16 mouse cellular contexts compared by ENCODE assay signal in the genomic region with DNA sequence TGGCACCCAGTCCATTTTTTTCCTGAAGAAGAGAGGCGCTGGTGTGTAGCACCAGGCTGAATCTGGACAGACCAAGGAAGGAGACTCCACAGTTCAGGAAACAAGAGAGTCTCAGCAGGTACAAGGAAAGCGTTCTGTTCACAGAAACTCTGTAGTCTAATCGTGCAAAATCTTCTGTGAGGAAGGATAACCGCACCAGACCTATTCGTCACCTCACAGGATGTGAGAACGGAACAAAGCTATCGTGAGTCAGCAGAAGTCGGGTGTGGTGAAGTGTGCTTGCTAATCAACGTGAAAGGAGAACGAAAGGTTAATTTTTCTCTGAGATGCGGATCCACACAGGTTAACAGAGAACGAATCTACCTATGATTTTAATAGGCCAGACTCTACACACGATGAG. TPM values are rescaled to one million over a fixed set of nuclear protein-coding genes. Genes with fewer than 3 reads are reported as not detected.
DNase-seq lines count a peak whose midpoint lies in the region; ATAC-seq and TF ChIP-seq lines count a peak whose summit lies in the region.
"Had no signal": no experiment of that assay in that cellular context is flagged by ENCODE, and none has a peak within 500 bp of the region (broad histone marks: within the 10 kb centered on the region; RNA-seq: fewer than 3 reads in every experiment).

No protein-coding gene starts in this region.

- H3K36me3 ChIP-seq in liver, embryonic 14.5 days (replicated peaks; ENCODE audit: control insufficient read depth, insufficient read depth, low read depth), result no peaks in the 10 kb centered on the region
- no peaks in the 10 kb centered on the region for H3K36me3 ChIP-seq in intestine, embryonic 16.5 days (ENCODE audit: control insufficient read depth, insufficient read depth, low read length)
- H3K36me3 ChIP-seq: embryonic facial prominence, embryonic 12.5 days; hindbrain, embryonic 13.5 days; limb, embryonic 10.5 days had no signal

- H3K9me3 ChIP-seq in liver, embryonic 14.5 days (ENCODE audit: control insufficient read depth, low read length), result no peaks in the 10 kb centered on the region
- no peaks in the 10 kb centered on the region for H3K9me3 ChIP-seq in intestine, embryonic 16.5 days (ENCODE audit: control insufficient read depth, low read length)
- H3K9me3 ChIP-seq: embryonic facial prominence, embryonic 12.5 days; hindbrain, embryonic 13.5 days; limb, embryonic 10.5 days had no signal

- TF ChIP-seq CTCF in liver, embryonic 14.5 days (IDR thresholded peaks at IDR 0.05; ENCODE audit: low read depth), result no peak

- H3K4me1 ChIP-seq in liver, embryonic 14.5 days (replicated peaks; ENCODE audit: control insufficient read depth in 2 of 2, insufficient read depth in 2 of 2, low read length in 1 of 2), result peaks cover 0 to 2% of the 10 kb centered on the region in 2 experiments; a peak in 1 of 4 replicates
- no peaks in the 10 kb centered on the region; the same call in 1 of the 2 replicates for H3K4me1 ChIP-seq in intestine, embryonic 16.5 days (ENCODE audit: control insufficient read depth, insufficient read depth, low read length)
- H3K4me1 ChIP-seq: embryonic facial prominence, embryonic 12.5 days; hindbrain, embryonic 13.5 days had no signal

- H3K27me3 ChIP-seq in liver, embryonic 14.5 days (ENCODE audit: control insufficient read depth, insufficient read depth, low read length), result no peaks in the 10 kb centered on the region
- no peaks in the 10 kb centered on the region for H3K27me3 ChIP-seq in intestine, embryonic 16.5 days (replicated peaks; ENCODE audit: control insufficient read depth, insufficient read depth, low read length)
- H3K27me3 ChIP-seq: embryonic facial prominence, embryonic 12.5 days; hindbrain, embryonic 13.5 days had no signal

- WGBS in liver, embryonic 14.5 days (ENCODE audit: insufficient replicate concordance), result 25% methylated on average over 13 of the region's 13 CpGs
- 76% methylated on average over 13 of the region's 13 CpGs for WGBS in intestine, embryonic 16.5 days

- H3K4me2 ChIP-seq in liver, embryonic 14.5 days (ENCODE audit: low read depth), result 0 out of 2 replicates have a peak overlapping the region, but pooled peaks have one; percentile 8
- H3K4me2 ChIP-seq in intestine, embryonic 16.5 days (ENCODE audit: low read depth, low read length), result no peak overlapping the region
- H3K4me2 ChIP-seq: embryonic facial prominence, embryonic 12.5 days; heart, embryonic 11.5 days; hindbrain, embryonic 13.5 days; lung, embryonic 14.5 days had no signal

- no peak for ATAC-seq in liver, embryonic 14.5 days (ENCODE audit: insufficient read depth)
- ATAC-seq in intestine, embryonic 16.5 days, result no peak

- no peak overlapping the region for H3K9ac ChIP-seq in liver, embryonic 14.5 days (replicated peaks)
- no peak overlapping the region for H3K9ac ChIP-seq in intestine, embryonic 16.5 days (ENCODE audit: low read depth, low read length)
- H3K9ac ChIP-seq: embryonic facial prominence, embryonic 12.5 days; hindbrain, embryonic 13.5 days; lung, embryonic 14.5 days had no signal

- peak; percentile 63 for DNase-seq in CD4-positive, CD25-positive, alpha-beta regulatory T cell, adult 2 months (ENCODE audit: low read depth, low spot score)
- DNase-seq in c-Kit-positive CD71-negative TER-119-negative erythroid progenitor cells, embryonic 14.5 days (ENCODE audit: low read depth), result peak; percentile 71
- peak in 2 of 3 experiments; percentile 20 to 33 for DNase-seq in liver, embryonic 14.5 days (ENCODE audit: low read depth in 3 of 3, low spot score in 3 of 3)
- peak; percentile 28 for DNase-seq in thymus, postnatal 14 days
- DNase-seq in kidney, adult 18-20 months, result no peak
- no peak for DNase-seq in right cerebral cortex, postnatal 14 days
- DNase-seq: cerebellum, adult 9-11 months; lung, embryonic 14.5 days had no signal

- no peak overlapping the region for H3K4me3 ChIP-seq in liver, embryonic 14.5 days (ENCODE audit: insufficient read depth in 1 of 2, low read depth in 2 of 2, low read length in 2 of 2)
- no peak overlapping the region for H3K4me3 ChIP-seq in intestine, embryonic 16.5 days (ENCODE audit: low read length)
- H3K4me3 ChIP-seq: embryonic facial prominence, embryonic 12.5 days; hindbrain, embryonic 13.5 days; layer of hippocampus, adult 2 months; limb, embryonic 10.5 days; myocyte had no signal

- H3K27ac ChIP-seq in liver, embryonic 14.5 days, result no peak overlapping the region
- H3K27ac ChIP-seq in intestine, embryonic 16.5 days (ENCODE audit: low read length), result no peak overlapping the region
- H3K27ac ChIP-seq: embryonic facial prominence, embryonic 12.5 days; hindbrain, embryonic 13.5 days; layer of hippocampus, adult 2 months; limb, embryonic 10.5 days had no signal

- TF ChIP-seq EP300 in liver, embryonic 14.5 days (IDR thresholded peaks at IDR 0.05; ENCODE audit: low read depth), result no peak

RNA-seq across cellular contexts. Expression of gene 5830473C10Rik, which starts 34.0 kb away (rescaled TPM):
- 0.79 and 0.85 TPM in 2 replicates for polyA plus RNA-seq in liver, embryonic 14.5 days (2012; rRNA removed)
- 0.53 and 0.72 TPM in 2 replicates for polyA plus RNA-seq in liver, embryonic 14.5 days (2014; fragmentation: Nextera tagmentation; extraction: Ambion mirVana)
- polyA plus RNA-seq in intestine, embryonic 16.5 days (2015; fragmentation: Nextera tagmentation; extraction: Ambion mirVana), result 0.10 and 0.11 TPM in 2 replicates
- polyA plus RNA-seq: forebrain, embryonic 11.5 days; heart, embryonic 11.5 days; hindbrain, embryonic 13.5 days; limb, embryonic 10.5 days; myocyte had no signal

RNA-seq across cellular contexts. Expression of gene Rassf6, which starts 45.5 kb away (rescaled TPM):
- 1.4 and 2.4 TPM in 2 replicates for polyA plus RNA-seq in liver, embryonic 14.5 days (2012; rRNA removed)
- 3.6 and 3.7 TPM in 2 replicates for polyA plus RNA-seq in liver, embryonic 14.5 days (2014; fragmentation: Nextera tagmentation; extraction: Ambion mirVana)
- polyA plus RNA-seq in intestine, embryonic 16.5 days (2015; fragmentation: Nextera tagmentation; extraction: Ambion mirVana), result 37.9 and 43.5 TPM in 2 replicates
- polyA plus RNA-seq: myocyte had no signal

Comparison
In these comparisons a context has a peak if more than half of its experiments do, and no peak if none do; other contexts are left out.
1. DNase-seq: peak in CD4-positive, CD25-positive, alpha-beta regulatory T cell, adult 2 months (single experiment), c-Kit-positive CD71-negative TER-119-negative erythroid progenitor cells, embryonic 14.5 days (single experiment), liver, embryonic 14.5 days (2 of 3) and thymus, postnatal 14 days (single experiment); none in kidney, adult 18-20 months (single experiment) and right cerebral cortex, postnatal 14 days (single experiment).